In the genomic region with DNA sequence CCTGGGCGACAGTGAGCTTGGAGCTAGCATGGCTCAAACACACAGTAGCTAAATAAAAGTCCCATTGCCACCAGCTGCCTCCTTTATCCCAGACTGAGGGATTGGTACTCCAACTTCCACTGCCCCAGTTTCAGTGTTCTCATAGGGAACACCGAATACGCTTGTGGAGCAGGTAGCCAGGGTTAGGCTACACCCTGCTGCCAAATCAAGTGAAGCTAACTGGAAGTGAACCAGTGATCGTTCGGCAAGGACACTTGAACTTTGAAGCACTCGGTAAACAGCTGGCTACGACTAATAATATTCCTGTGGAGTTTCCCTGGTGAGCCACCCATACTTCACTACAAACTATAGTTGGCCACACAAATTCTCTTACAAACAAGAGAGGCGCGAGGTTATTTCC, we compare ENCODE assay signal across 7 mouse cellular contexts. TPM values are rescaled to one million over a fixed set of nuclear protein-coding genes. Genes with fewer than 3 reads are reported as not detected.
DNase-seq lines count a peak whose midpoint lies in the region; ATAC-seq and TF ChIP-seq lines count a peak whose summit lies in the region.

No protein-coding gene starts in this region.

- no peaks in the 10 kb centered on the region for H3K9me3 ChIP-seq in G1E (replicated peaks)
- H3K9me3 ChIP-seq in embryonic facial prominence, embryonic 10.5 days = no peaks in the 10 kb centered on the region
- H3K9me3 ChIP-seq in intestine, embryonic 16.5 days (ENCODE audit: control insufficient read depth, low read length) = no peaks in the 10 kb centered on the region

- H3K4me3 ChIP-seq in G1E (ENCODE audit: low read depth, low read length) = peak overlapping the region; percentile 95
- H3K4me3 ChIP-seq in embryonic facial prominence, embryonic 10.5 days = peak overlapping the region; percentile 82
- H3K4me3 ChIP-seq in intestine, embryonic 16.5 days (ENCODE audit: low read length) = peak overlapping the region; percentile 88

- DNase-seq in G1E (ENCODE audit: low spot score) = no peak
- DNase-seq in embryonic facial prominence, embryonic 10.5 days (ENCODE audit: low spot score) = no peak
- DNase-seq in lung, postnatal 10 days = peak; percentile 22
- DNase-seq in frontal cortex, postnatal 25 days (ENCODE audit: low spot score in 2 of 2) = no peak
- no peak for DNase-seq in right cerebral cortex, adult 2 months (ENCODE audit: low spot score in 2 of 2)
- no peak for DNase-seq in urinary bladder, adult 2 months (ENCODE audit: low spot score)

- peak overlapping the region; percentile 92 for H3K9ac ChIP-seq in intestine, embryonic 16.5 days (ENCODE audit: low read depth, low read length)

- TF ChIP-seq CTCF in G1E (IDR thresholded peaks at IDR 0.05; ENCODE audit: low read depth, low read length) = no peak

- no peaks in the 10 kb centered on the region for H3K27me3 ChIP-seq in G1E (ENCODE audit: insufficient read depth, low read length)
- H3K27me3 ChIP-seq in embryonic facial prominence, embryonic 10.5 days (replicated peaks; ENCODE audit: low read depth, poor library complexity, severe bottlenecking) = no peaks in the 10 kb centered on the region
- no peaks in the 10 kb centered on the region for H3K27me3 ChIP-seq in intestine, embryonic 16.5 days (replicated peaks; ENCODE audit: control insufficient read depth, insufficient read depth, low read length)

- no peak for ATAC-seq in G1E (ENCODE audit: extremely low read depth, insufficient number of reproducible peaks, low FRiP score, poor library complexity, severe bottlenecking)
- no peak for ATAC-seq in intestine, embryonic 16.5 days

- peaks cover 59% of the 10 kb centered on the region for H3K4me1 ChIP-seq in G1E (ENCODE audit: insufficient read depth, low read depth, low read length)
- H3K4me1 ChIP-seq in embryonic facial prominence, embryonic 10.5 days = peaks cover 26% of the 10 kb centered on the region
- H3K4me1 ChIP-seq in intestine, embryonic 16.5 days (ENCODE audit: control insufficient read depth, insufficient read depth, low read length) = peaks cover 19% of the 10 kb centered on the region

- peak overlapping the region; percentile 67 for H3K4me2 ChIP-seq in intestine, embryonic 16.5 days (ENCODE audit: low read depth, low read length)

- H3K27ac ChIP-seq in embryonic facial prominence, embryonic 10.5 days (replicated peaks) = no peak overlapping the region
- H3K27ac ChIP-seq in intestine, embryonic 16.5 days (ENCODE audit: low read length) = no peak overlapping the region

- 89% methylated on average over 9 of the region's 9 CpGs for WGBS in embryonic facial prominence, embryonic 10.5 days
- 68% methylated on average over 9 of the region's 9 CpGs for WGBS in intestine, embryonic 16.5 days

- H3K36me3 ChIP-seq in G1E (replicated peaks) = peaks cover 38% of the 10 kb centered on the region
- no peaks in the 10 kb centered on the region for H3K36me3 ChIP-seq in embryonic facial prominence, embryonic 10.5 days (replicated peaks)
- H3K36me3 ChIP-seq in intestine, embryonic 16.5 days (ENCODE audit: control insufficient read depth, insufficient read depth, low read length) = no peaks in the 10 kb centered on the region

RNA-seq across cellular contexts. Expression of a gene that starts 1.6 kb away (rescaled TPM):
- total RNA-seq in G1E (2014; fragmentation: Nextera tagmentation) (46.3 and 49.1 TPM in 2 replicates), G1E (2017) (46.6 and 52.2 TPM in 2 replicates)
- 71.1 and 92.1 TPM in 2 replicates for polyA plus RNA-seq in G1E (2012)
- polyA plus RNA-seq in embryonic facial prominence, embryonic 10.5 days (2016; fragmentation: Nextera tagmentation; extraction: Ambion mirVana) = 39.0 and 39.1 TPM in 2 replicates
- polyA plus RNA-seq in intestine, embryonic 16.5 days (2015; fragmentation: Nextera tagmentation; extraction: Ambion mirVana) = 35.6 and 38.5 TPM in 2 replicates
- 21.4 and 22.2 TPM in 2 replicates for polyA plus RNA-seq in urinary bladder, adult 2 months (2012; rRNA removed)
